Mouse (Mus musculus) embryonic facial prominence, embryonic 12.5 days (tissue): ENCODE results near the gene Lhpp. TPM values are rescaled to one million over a fixed set of nuclear protein-coding genes. Genes with fewer than 3 reads are reported as not detected.

Experiments used
- ATAC-seq: fragments of 200-750 bp; cut with Nextera tagmentation; 2 replicates; pipeline ENCODE4 v1.8.0; 2017; ENCODE audit not compliant: insufficient number of reproducible peaks, insufficient read depth, low FRiP score, low TSS enrichment
- H3K27ac ChIP-seq: fragments of 300-500 bp; sonication (generic); 2 replicates; pipeline ENCODE4 v1.5.1; 2016; ENCODE audit warnings: mild to moderate bottlenecking
- H3K27me3 ChIP-seq: fragments of 300-500 bp; sonication (generic); 2 replicates; pipeline ENCODE4 v1.6.1; 2016; ENCODE audit warnings: mild to moderate bottlenecking, moderate library complexity
- H3K36me3 ChIP-seq: fragments of 300-500 bp; sonication (generic); 2 replicates; pipeline ENCODE4 v1.6.1; 2016; ENCODE audit warnings: mild to moderate bottlenecking
- H3K4me1 ChIP-seq: fragments of 300-500 bp; sonication (generic); 2 replicates; pipeline ENCODE4 v1.6.1; 2016
- H3K4me2 ChIP-seq: fragments of 300-500 bp; sonication (generic); replicated peaks from 2 replicates; pipeline ENCODE4 v1.6.1; 2016; ENCODE audit warnings: mild to moderate bottlenecking, moderate library complexity
- H3K4me3 ChIP-seq: fragments of 300-500 bp; sonication (generic); 2 replicates; pipeline ENCODE4 v1.5.1; 2016; ENCODE audit warnings: mild to moderate bottlenecking
- H3K9ac ChIP-seq: fragments of 300-500 bp; sonication (generic); 2 replicates; pipeline ENCODE4 v1.6.1; 2016; ENCODE audit warnings: mild to moderate bottlenecking, moderate library complexity
- H3K9me3 ChIP-seq: fragments of 300-500 bp; sonication (generic); 2 replicates; pipeline ENCODE4 v1.6.1; 2016; ENCODE audit warnings: mild to moderate bottlenecking, moderate library complexity
- WGBS: fragments of 180-500 bp; shearing (Covaris S2); methylation state at CpG from one replicate; pipeline ENCODE4 v1.1.7; 2016; 5-methylcytosine and 5-hydroxymethylcytosine counted together
- polyA plus RNA-seq: library from polyadenylated mRNA; unstranded; fragments of >200 nt; fragmentation: Nextera tagmentation; extraction: Ambion mirVana; gene quantifications from 2 replicates; pipeline ENCODE4 v1.2.1, GENCODE M21; 2016

The Lhpp gene
- polyA plus RNA-seq, 1 experiment from 2014 or later = 17.8 TPM

DNA sequence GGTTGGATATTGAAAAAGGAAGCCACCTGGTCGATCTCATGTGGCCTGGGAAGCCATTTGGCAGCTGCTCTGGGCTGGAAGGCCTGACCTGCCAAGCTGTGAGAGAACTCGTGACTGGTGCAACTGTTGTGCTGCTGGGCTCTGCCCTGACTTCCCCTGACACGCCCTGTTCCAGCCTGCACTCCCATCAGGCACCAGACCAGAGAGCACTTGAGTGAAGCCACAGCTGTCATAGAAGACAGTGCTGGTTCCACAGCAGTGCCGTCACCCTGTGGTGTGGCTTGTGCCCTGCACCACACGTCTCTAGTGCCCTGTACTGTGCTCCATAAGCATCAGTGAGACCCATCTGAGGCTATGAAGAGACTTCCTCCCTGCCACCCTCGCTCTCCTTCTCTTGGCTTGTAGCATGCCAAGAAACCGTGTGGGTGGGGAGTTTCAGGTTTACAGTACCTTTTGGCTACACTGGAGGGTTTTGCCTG lies 62.1 kb downstream of the Lhpp start:
- H3K9ac ChIP-seq = no peak overlapping the region
- ATAC-seq = no peak
- no peak overlapping the region for H3K27ac ChIP-seq
- H3K36me3 ChIP-seq = no peaks in the 10 kb centered on the region
- H3K4me3 ChIP-seq = no peak overlapping the region
- H3K4me2 ChIP-seq = no peak overlapping the region
- no peaks in the 10 kb centered on the region for H3K4me1 ChIP-seq
- H3K9me3 ChIP-seq = no peaks in the 10 kb centered on the region
- no peaks in the 10 kb centered on the region for H3K27me3 ChIP-seq
- WGBS = 72% methylated on average over 7 of the region's 7 CpGs

DNA sequence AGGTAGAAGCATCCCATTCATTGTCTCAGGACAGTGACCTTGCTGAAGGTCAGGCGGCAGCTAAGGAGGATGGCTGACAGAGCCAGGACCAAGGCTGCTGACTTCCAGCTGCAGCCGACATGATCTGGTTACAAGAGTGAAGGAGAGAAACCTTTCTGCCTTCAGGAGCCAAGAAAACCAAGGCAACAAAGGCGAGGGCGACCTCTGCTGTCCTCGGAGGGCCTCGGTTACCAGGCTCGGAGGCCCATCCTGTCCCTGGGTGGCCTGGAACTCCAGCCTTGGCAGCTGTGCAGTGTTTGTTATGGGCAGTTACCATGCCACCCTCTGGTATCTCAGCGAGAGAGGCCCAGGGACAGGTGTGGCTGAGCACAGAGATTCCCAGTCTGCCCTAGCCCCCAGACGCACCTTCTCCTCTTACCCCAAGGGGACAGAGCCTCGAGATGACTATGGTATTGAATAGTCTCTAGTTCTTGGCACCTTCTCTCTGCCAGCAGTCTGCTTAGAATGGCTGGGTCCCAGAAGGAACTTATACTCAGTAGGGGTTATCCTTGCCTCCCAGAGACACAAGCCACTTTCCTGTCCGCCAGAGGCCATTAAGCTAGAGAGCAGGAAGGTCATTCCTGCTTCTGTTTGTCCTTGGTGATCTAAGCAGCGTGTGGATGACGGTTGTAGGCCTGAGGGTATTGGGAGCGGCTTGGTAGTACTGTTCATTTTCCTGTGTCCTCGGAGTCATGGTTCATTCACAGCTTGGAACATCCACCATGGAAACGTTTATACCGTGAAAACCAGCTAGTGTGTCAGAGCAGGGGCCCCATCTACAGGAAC lies 63.7 kb downstream of the Lhpp start:
- no peak for ATAC-seq
- 46% methylated on average over 17 of the region's 17 CpGs for WGBS

DNA sequence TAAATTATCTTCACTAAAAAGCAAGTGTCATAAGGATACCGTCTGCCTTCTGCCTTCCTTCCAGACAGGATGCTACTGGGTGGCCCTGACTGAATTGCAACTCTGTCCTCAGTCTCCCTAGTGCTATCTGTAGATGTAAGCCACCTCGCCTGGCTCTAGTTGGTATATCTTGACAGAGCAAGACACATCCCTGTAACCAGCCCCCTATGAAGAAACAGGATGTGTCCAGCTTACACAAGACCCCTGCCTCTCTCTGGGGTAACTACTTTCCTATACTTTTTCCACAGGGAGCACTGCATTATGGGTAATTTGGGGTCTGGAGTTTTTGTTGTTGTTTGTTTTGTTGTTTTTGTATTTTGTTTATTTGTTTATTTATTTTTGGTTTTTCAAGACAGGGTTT lies 65.5 kb downstream of the Lhpp start:
- H3K36me3 ChIP-seq = no peaks in the 10 kb centered on the region
- WGBS = 83% methylated on average over 2 of the region's 2 CpGs
- ATAC-seq = no peak
- no peak overlapping the region for H3K9ac ChIP-seq
- H3K27me3 ChIP-seq = no peaks in the 10 kb centered on the region
- no peaks in the 10 kb centered on the region for H3K4me1 ChIP-seq
- H3K9me3 ChIP-seq = no peaks in the 10 kb centered on the region
- H3K4me2 ChIP-seq = no peak overlapping the region
- no peak overlapping the region for H3K27ac ChIP-seq
- H3K4me3 ChIP-seq = no peak overlapping the region

More for the DNA sequence above, 63.7 kb downstream of the Lhpp start:
- Histone ChIP-seq H3K9ac (no peak overlapping the region), H3K27me3 (no peaks in the 10 kb centered on the region), H3K4me1 (no peaks in the 10 kb centered on the region), H3K4me3 (no peak overlapping the region), H3K4me2 (no peak overlapping the region), H3K27ac (no peak overlapping the region), H3K9me3 (no peaks in the 10 kb centered on the region), H3K36me3 (no peaks in the 10 kb centered on the region)

DNA sequence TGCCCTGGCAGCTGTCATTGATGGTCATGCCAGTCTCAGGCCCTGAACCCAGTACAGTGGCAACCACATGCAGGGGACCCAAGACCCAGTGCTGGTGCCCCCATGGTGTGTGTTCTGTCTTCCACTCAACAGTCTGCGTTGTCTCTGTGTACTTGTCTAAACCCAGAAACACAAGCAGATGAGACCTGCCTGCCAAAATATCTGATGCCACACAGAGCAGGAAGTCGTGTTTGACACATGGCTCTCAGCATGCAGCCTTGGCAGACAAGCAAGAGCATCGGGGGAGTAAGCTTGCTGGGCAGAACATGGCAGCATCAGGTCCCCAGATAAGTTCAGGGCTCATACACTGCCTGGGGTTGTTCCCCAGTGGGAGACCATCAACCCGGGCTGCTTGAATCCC lies 68.7 kb downstream of the Lhpp start:
- 69% methylated on average over 4 of the region's 4 CpGs for WGBS
- Histone ChIP-seq H3K27me3 (no peaks in the 10 kb centered on the region), H3K4me3 (no peak overlapping the region), H3K9me3 (no peaks in the 10 kb centered on the region), H3K9ac (no peak overlapping the region), H3K36me3 (no peaks in the 10 kb centered on the region), H3K4me2 (no peak overlapping the region), H3K27ac (no peak overlapping the region), H3K4me1 (no peaks in the 10 kb centered on the region)
- ATAC-seq = no peak

DNA sequence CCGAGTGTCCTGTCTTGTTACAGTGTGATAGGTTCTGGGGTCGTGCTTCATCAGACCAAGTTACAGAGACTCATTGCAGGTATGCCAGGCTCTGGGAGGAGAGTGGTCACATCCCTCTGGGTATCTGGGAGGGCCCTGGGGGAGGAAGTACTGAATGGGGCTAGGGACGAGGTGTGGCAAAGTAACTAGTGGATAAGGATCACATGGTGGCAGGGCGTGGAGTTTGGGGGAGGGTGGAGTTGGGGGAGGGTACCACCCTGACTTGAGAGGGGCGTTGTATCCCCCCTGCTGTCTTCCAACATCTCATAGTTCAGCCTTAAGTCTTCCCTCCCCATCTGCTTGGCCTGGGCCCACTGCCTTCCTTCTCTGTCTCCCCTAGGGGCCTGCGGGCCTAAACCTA lies 69.1 kb downstream of the Lhpp start:
- no peak overlapping the region for H3K4me3 ChIP-seq
- H3K4me1 ChIP-seq = no peaks in the 10 kb centered on the region
- no peaks in the 10 kb centered on the region for H3K9me3 ChIP-seq
- H3K27me3 ChIP-seq = no peaks in the 10 kb centered on the region
- H3K9ac ChIP-seq = no peak overlapping the region
- H3K27ac ChIP-seq = no peak overlapping the region
- 77% methylated on average over 6 of the region's 6 CpGs for WGBS
- no peak overlapping the region for H3K4me2 ChIP-seq
- H3K36me3 ChIP-seq = no peaks in the 10 kb centered on the region
- ATAC-seq = no peak

DNA sequence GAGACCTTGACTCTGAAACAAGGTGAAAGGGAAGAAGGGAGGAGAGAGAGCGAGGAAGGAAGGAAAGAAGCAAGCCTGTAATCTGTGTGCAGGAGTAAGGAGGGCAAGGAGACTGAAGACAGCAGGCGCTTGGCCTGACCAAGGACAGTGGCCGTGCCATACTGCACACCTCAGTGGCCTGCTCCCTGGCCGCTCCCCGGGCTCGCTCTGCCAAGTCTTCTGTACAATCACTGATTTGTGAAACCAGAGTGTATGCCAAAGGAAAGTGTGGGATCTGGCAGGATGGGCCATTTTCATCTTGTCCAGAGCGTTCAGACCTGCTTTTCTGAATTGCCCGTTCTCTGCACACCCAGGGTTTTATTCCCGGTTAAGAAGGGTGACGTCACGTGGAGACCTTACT lies 70.9 kb downstream of the Lhpp start:
- Histone ChIP-seq H3K27ac (no peak overlapping the region), H3K4me3 (no peak overlapping the region), H3K27me3 (no peaks in the 10 kb centered on the region), H3K9me3 (no peaks in the 10 kb centered on the region), H3K36me3 (no peaks in the 10 kb centered on the region), H3K4me2 (no peak overlapping the region), H3K4me1 (no peaks in the 10 kb centered on the region), H3K9ac (no peak overlapping the region)
- ATAC-seq = no peak
- WGBS = 85% methylated on average over 11 of the region's 11 CpGs

DNA sequence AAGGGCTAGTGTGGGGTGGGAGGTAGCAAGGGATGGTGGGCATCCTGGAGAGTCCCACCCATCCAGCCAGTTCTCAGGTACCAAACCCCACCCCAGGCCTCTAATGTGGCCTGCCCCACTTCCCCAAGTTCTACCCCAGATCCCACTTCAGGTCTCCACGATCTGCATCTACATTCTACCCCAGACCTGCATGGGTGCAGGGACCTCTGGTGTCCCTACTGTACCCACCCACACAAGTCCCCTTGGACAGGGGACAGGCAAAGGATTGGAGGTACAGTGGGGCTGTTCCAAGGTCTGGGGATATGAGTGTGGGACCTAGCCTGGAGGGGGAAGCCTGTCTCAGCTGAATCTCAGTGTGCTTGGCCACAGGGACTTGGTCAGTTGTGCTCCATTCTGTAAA lies 71.4 kb downstream of the Lhpp start:
- 96% methylated on average over 1 of the region's 1 CpGs for WGBS
- Histone ChIP-seq H3K4me2 (no peak overlapping the region), H3K9me3 (no peaks in the 10 kb centered on the region), H3K4me3 (no peak overlapping the region), H3K36me3 (no peaks in the 10 kb centered on the region), H3K4me1 (no peaks in the 10 kb centered on the region), H3K27me3 (no peaks in the 10 kb centered on the region), H3K9ac (no peak overlapping the region), H3K27ac (no peak overlapping the region)
- ATAC-seq = no peak

DNA sequence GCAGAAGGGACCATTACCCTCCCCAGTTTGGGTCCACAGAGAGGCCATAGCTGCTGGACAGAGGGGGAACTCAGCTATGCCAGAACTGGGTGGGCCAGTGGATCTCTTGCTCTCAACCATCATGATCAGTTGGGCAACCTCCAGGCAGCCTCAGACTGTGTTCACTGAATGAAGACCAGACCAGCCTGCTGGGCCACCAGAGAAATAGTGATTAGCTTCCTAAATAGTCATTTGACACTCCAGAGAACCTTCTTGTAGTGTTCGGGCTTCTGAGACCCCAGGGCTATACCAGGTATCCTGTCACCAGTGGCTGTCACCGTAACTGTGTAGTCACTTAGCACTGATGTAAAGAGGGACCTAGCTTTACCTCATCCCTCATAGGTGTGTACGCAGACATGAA lies 71.9 kb downstream of the Lhpp start:
- H3K27me3 ChIP-seq = no peaks in the 10 kb centered on the region
- H3K4me2 ChIP-seq = no peak overlapping the region
- H3K36me3 ChIP-seq = no peaks in the 10 kb centered on the region
- no peak for ATAC-seq
- no peaks in the 10 kb centered on the region for H3K9me3 ChIP-seq
- no peak overlapping the region for H3K9ac ChIP-seq
- WGBS = 76% methylated on average over 3 of the region's 3 CpGs
- no peak overlapping the region for H3K4me3 ChIP-seq
- no peak overlapping the region for H3K27ac ChIP-seq
- H3K4me1 ChIP-seq = no peaks in the 10 kb centered on the region

DNA sequence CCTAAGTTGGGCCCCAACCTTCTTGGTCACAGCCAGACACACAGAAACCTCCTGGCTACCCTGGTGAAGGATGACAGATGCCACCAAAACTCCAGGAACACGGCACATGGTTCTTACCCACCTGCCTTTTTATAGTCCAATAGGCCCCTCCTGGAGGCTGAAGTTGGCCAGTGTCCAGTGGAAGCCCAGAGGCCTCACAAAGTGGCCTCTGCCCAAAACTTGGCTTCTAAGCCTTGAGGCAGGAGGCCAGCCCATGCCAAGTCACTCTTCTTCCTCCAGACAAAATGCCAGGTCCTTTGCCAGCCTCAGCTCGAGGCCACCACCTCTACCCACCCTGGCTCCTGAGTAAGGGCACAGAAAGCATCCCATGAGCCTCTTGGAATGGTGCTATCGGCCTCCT lies 72.5 kb downstream of the Lhpp start:
- Histone ChIP-seq H3K9me3 (no peaks in the 10 kb centered on the region), H3K36me3 (no peaks in the 10 kb centered on the region), H3K27me3 (no peaks in the 10 kb centered on the region), H3K27ac (no peak overlapping the region), H3K4me2 (no peak overlapping the region), H3K4me1 (no peaks in the 10 kb centered on the region; the same call in 1 of the 2 replicates), H3K9ac (no peak overlapping the region), H3K4me3 (no peak overlapping the region)
- ATAC-seq = no peak
- 79% methylated on average over 3 of the region's 3 CpGs for WGBS

DNA sequence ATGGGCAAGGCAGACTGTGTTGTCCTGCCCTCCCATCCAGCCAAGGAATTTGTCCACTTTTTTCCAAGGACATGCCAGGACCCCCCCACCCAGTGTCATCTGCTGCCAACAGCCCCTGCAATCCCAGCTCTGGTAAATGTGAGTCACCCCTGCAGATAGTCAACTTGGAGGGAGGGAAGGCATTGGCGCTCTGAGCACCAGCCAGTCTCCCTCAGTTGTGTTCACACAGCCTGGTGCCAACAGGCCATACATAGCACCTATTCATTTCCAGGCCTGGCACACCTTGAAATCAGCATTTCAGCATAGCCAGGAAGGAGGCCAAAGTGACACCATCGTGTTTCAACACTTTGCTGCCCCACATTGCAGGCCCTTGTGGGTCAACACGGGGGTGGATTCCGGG lies 73.5 kb downstream of the Lhpp start:
- Histone ChIP-seq H3K4me2 (no peak overlapping the region), H3K4me3 (no peak overlapping the region), H3K27me3 (no peaks in the 10 kb centered on the region), H3K4me1 (peaks cover 9% of the 10 kb centered on the region; the same call in 1 of the 2 replicates), H3K9ac (no peak overlapping the region), H3K27ac (no peak overlapping the region), H3K9me3 (no peaks in the 10 kb centered on the region), H3K36me3 (no peaks in the 10 kb centered on the region)
- WGBS = 85% methylated on average over 4 of the region's 4 CpGs
- ATAC-seq = no peak

DNA sequence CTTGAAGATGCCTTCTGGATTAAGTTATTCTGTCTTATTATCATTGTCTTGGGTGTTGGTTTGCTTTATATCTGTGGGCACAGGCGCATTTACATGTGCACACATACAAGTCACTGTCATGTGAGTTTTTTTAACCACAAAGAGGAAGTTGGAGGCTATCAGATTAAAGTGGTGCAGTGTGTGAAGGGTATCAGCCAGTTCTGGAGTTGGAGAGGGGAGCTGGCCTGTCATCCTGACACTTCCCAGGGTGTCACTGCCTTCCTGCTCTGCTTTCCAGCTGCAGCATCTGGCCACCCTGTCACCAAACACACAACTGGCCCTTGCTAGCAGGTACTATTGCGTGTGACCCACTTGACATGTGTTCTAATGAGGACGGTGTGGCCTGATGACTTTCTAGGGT lies 76.1 kb downstream of the Lhpp start:
- Histone ChIP-seq H3K27ac (no peak overlapping the region), H3K9me3 (no peaks in the 10 kb centered on the region), H3K4me1 (peaks cover 20% of the 10 kb centered on the region; the same call in 1 of the 2 replicates), H3K36me3 (no peaks in the 10 kb centered on the region), H3K4me2 (no peak overlapping the region), H3K4me3 (no peak overlapping the region), H3K9ac (no peak overlapping the region), H3K27me3 (no peaks in the 10 kb centered on the region)
- ATAC-seq = no peak
- WGBS = 77% methylated on average over 3 of the region's 3 CpGs

DNA sequence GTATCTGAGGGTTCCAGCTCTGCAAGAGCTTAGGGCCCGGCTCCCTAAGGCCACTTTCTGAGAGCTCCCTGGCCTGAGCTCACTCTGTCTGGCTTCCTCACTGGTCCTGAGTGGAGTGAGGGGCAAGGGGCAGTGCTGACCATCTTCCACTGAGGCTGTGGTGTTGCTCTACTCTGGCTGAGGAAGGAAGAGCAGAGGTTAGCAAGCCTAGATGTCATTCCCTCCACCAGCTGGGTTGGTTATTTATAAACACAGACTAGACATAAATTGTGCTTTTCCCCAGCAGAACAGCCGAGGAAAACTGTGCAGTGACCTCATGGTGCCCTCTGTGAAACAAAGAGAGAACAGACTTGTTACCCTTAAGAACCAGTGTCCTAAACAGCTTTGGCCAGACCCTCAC lies 77.5 kb downstream of the Lhpp start:
- H3K36me3 ChIP-seq = no peaks in the 10 kb centered on the region
- peaks cover 20% of the 10 kb centered on the region; the same call in 1 of the 2 replicates for H3K4me1 ChIP-seq
- no peaks in the 10 kb centered on the region for H3K27me3 ChIP-seq
- H3K4me3 ChIP-seq = no peak overlapping the region
- no peak overlapping the region for H3K27ac ChIP-seq
- H3K9me3 ChIP-seq = no peaks in the 10 kb centered on the region
- 43% methylated on average over 2 of the region's 2 CpGs for WGBS
- H3K4me2 ChIP-seq = no peak overlapping the region
- no peak for ATAC-seq
- H3K9ac ChIP-seq = no peak overlapping the region
